Mouse (Mus musculus) layer of hippocampus, adult 8-10 months (tissue): Measurements from ENCODE around the gene Gsdmc4. TPM values are rescaled to one million over a fixed set of nuclear protein-coding genes. Genes with fewer than 3 reads are reported as not detected.

Source experiments
- total RNA-seq, 4 experiments: library from RNA; stranded (reverse); gene quantifications; 2 replicates each; pipeline ENCODE4 v1.2.4; 2022

The Gsdmc4 gene
- total RNA-seq, 4 experiments from 2014 or later: not detected

Other genes starting within 250 kb of the Gsdmc4 start
- not detected for gene Gsdmc2, start 67.1 kb downstream of the Gsdmc4 start, total RNA-seq
- gene Gsdmc3, start 33.7 kb downstream of the Gsdmc4 start, total RNA-seq: not detected
- 100 to 1,000 TPM; 131 to 142 (median 135) TPM for gene Fam49b, start 148.2 kb upstream of the Gsdmc4 start, total RNA-seq